Mouse (Mus musculus) cerebellum, postnatal 10 days (tissue): ENCODE measurements at regions not wholly inside any gene's neighbourhood (a gene's known extent, or its start where the extent isn't known, plus 50 kb on each side); places are given as distances from the start of the nearest gene placed in this dataset.

Source experiments
- DNase-seq, 2 experiments: peaks; one replicate each; pipeline ENCODE4 v3.0.0; 2021; ENCODE audit warnings: mixed read lengths in 2 of 2

GRCm38 (mm10) chr3:143678186-143678585 lies 526.8 kb downstream of the Lmo4 start:
- no peak for DNase-seq

- no peak for DNase-seq
Measured at GRCm38 (mm10) chr3:143674855-143675254, 530.2 kb downstream of the Lmo4 start.

- no peak for DNase-seq
Measured at GRCm38 (mm10) chr3:143674446-143674845, 530.6 kb downstream of the Lmo4 start.

- no peak for DNase-seq
Measured at GRCm38 (mm10) chr3:143662041-143662685, 542.9 kb downstream of the Lmo4 start.

- DNase-seq: no peak
Measured at GRCm38 (mm10) chr3:143659421-143659978, 545.5 kb downstream of the Lmo4 start.

- no peak for DNase-seq
Measured at GRCm38 (mm10) chr3:143647237-143647636, 557.8 kb downstream of the Lmo4 start.

GRCm38 (mm10) chr3:143646836-143647235 lies 558.2 kb downstream of the Lmo4 start:
- no peak for DNase-seq

- no peak for DNase-seq
Measured at GRCm38 (mm10) chr3:143633036-143633435, 572.0 kb downstream of the Lmo4 start.

GRCm38 (mm10) chr3:143631183-143631582 lies 573.8 kb downstream of the Lmo4 start:
- no peak for DNase-seq

GRCm38 (mm10) chr3:143624906-143625305 lies 580.1 kb downstream of the Lmo4 start:
- DNase-seq: no peak

GRCm38 (mm10) chr3:143622275-143622674 lies 582.7 kb downstream of the Lmo4 start:
- DNase-seq: no peak

- no peak for DNase-seq
Measured at GRCm38 (mm10) chr3:143619125-143619524, 585.9 kb downstream of the Lmo4 start.

GRCm38 (mm10) chr3:143614895-143615294 lies 590.1 kb downstream of the Lmo4 start:
- DNase-seq: no peak

- DNase-seq: no peak
Measured at GRCm38 (mm10) chr3:143614004-143614403, 591.0 kb downstream of the Lmo4 start.

GRCm38 (mm10) chr3:143609673-143610072 lies 595.3 kb downstream of the Lmo4 start:
- DNase-seq: no peak

- peak; percentile 38 to 50 for DNase-seq
Measured at GRCm38 (mm10) chr3:143599120-143599519, 605.9 kb downstream of the Lmo4 start.

- peak; percentile 58 to 59 for DNase-seq
Measured at GRCm38 (mm10) chr3:143596949-143597593, 607.9 kb downstream of the Lmo4 start.

GRCm38 (mm10) chr3:143596011-143596683 lies 608.9 kb downstream of the Lmo4 start:
- DNase-seq: no peak

GRCm38 (mm10) chr3:143595081-143595480 lies 609.9 kb downstream of the Lmo4 start:
- no peak for DNase-seq

GRCm38 (mm10) chr3:143594676-143595075 lies 610.3 kb downstream of the Lmo4 start:
- peak; percentile 61 to 76 for DNase-seq

GRCm38 (mm10) chr3:143586653-143587052 lies 618.4 kb downstream of the Lmo4 start:
- no peak for DNase-seq

- no peak for DNase-seq
Measured at GRCm38 (mm10) chr3:143584692-143585603, 620.1 kb downstream of the Lmo4 start.
